Mouse (Mus musculus) megakaryocyte, embryonic 14.5 days (primary cell): ENCODE results near the gene L1td1. TPM values are rescaled to one million over a fixed set of nuclear protein-coding genes. Genes with fewer than 3 reads are reported as not detected.

Experiments
- H3K27me3 ChIP-seq: replicated peaks from 2 replicates; pipeline ENCODE3; 2012; ENCODE audit warnings: inconsistent platforms
- H3K36me3 ChIP-seq: replicated peaks from 2 replicates; pipeline ENCODE3; 2012; ENCODE audit warnings: low read length, inconsistent platforms, mixed read lengths
- H3K4me1 ChIP-seq: 2 replicates; pipeline ENCODE4 v1.6.1; 2012; ENCODE audit warnings: inconsistent platforms
- H3K4me3 ChIP-seq: replicated peaks from 2 replicates; pipeline ENCODE3; 2012; ENCODE audit warnings: moderate library complexity, mild to moderate bottlenecking, inconsistent platforms
- H3K9me3 ChIP-seq: 2 replicates; pipeline ENCODE4 v1.6.1; 2012; ENCODE audit warnings: inconsistent platforms
- FLI1 ChIP-seq: IDR thresholded peaks from 2 replicates; pipeline ENCODE4 v1.6.1; 2012; ENCODE audit warnings: low read length, inconsistent platforms, mixed read lengths
- GATA1 ChIP-seq: IDR thresholded peaks from 3 replicates; pipeline ENCODE4 v1.6.1; 2012; ENCODE audit warnings: mixed read lengths, low read length, inconsistent platforms, borderline replicate concordance
- polyA plus RNA-seq: library from polyadenylated mRNA; stranded (reverse); fragments of >175 nt; gene quantifications from 2 replicates; pipeline ENCODE4 v1.2.3, GENCODE M21; 2012; ENCODE audit warnings: low replicate concordance; ENCODE audit not compliant: insufficient read depth

Gene L1td1
- polyA plus RNA-seq = 0.08 TPM in 1 of 2 replicates, not detected in the other

DNA sequence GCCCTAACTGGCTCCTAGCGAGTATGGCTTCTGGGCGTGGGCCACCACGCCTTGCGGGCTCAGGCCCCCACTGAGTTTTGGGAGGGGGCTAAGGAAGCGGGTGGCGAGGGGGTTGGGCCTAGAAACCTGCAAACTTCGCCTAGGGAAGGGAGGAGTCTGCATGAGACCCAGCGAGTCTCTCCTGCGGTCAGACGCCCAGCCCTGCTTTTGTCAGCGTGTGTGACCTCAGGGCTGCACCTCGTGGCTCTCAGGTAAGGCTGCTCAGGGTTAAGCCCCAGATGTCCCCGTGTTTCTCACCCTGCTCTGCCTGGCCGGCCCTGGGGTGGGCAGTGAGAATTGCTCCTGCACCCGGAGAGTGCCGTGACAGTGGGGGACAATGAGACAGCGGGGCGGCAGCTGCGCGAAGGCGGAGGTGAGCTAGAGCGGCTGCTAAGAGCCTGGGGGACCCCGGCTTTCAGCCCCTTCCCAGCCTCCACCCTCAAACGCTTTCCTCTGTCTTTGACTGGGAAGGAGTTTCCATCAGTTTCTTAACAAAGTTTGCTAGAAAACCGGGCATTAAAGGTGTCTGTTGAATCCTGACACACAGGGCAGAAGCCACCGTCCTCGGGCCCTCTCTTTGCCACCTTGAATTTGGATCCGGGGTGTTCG, at the start of gene L1td1:
L1td1 (plus strand) TSS at position 145 of the 648 bp plus-strand sequence.
- Histone ChIP-seq H3K4me3 (no peak within 1 kb of the TSS), H3K36me3 (no peaks in the 10 kb centered on the region), H3K27me3 (peaks cover 19% of the 10 kb centered on the region), H3K4me1 (peaks cover 2% of the 10 kb centered on the region; the same call in 1 of the 2 replicates), H3K9me3 (peaks cover 12% of the 10 kb centered on the region)
- TF ChIP-seq FLI1 (no peak), GATA1 (no peak)

DNA sequence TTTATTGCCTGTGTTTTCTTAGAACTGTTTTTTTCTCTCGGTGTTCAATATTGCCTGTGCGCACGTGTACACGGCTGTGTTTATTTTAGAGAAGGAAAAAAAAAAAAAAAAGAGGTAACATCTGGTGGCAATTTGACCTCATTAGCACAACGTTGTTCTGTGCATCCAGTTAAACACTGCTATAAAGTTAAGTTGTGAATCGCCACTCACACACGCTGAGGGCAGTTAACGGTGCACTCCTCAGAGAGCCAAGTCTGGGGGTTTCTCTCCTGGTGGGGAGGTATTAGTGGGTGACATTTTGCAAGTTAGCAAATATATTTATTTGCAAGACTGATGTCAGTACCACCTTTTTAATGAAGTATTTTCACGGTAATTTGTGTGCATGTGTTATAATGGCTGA, 49.0 kb upstream of the L1td1 start:
- H3K4me1 ChIP-seq = no peaks in the 10 kb centered on the region
- H3K4me3 ChIP-seq = no peak overlapping the region
- no peaks in the 10 kb centered on the region for H3K36me3 ChIP-seq
- peaks cover 5% of the 10 kb centered on the region for H3K9me3 ChIP-seq
- H3K27me3 ChIP-seq = no peaks in the 10 kb centered on the region
- TF ChIP-seq FLI1 = no peak
- TF ChIP-seq GATA1 = no peak

GRCm38 (mm10) chr4:98686678-98687267, 39.8 kb upstream of the L1td1 start:
- H3K36me3 ChIP-seq = no peaks in the 10 kb centered on the region
- H3K27me3 ChIP-seq = no peaks in the 10 kb centered on the region
- H3K9me3 ChIP-seq = peaks cover 22% of the 10 kb centered on the region
- TF ChIP-seq GATA1 (no peak), FLI1 (no peak)
- no peaks in the 10 kb centered on the region for H3K4me1 ChIP-seq
- no peak overlapping the region for H3K4me3 ChIP-seq

- H3K4me1 ChIP-seq = no peaks in the 10 kb centered on the region
- no peak for TF ChIP-seq FLI1
- no peak for TF ChIP-seq GATA1
- H3K27me3 ChIP-seq = no peaks in the 10 kb centered on the region
- no peak overlapping the region for H3K4me3 ChIP-seq
- H3K36me3 ChIP-seq = no peaks in the 10 kb centered on the region
- peaks cover 22% of the 10 kb centered on the region for H3K9me3 ChIP-seq
Measured at GRCm38 (mm10) chr4:98688116-98688515, 38.4 kb upstream of the L1td1 start.

DNA sequence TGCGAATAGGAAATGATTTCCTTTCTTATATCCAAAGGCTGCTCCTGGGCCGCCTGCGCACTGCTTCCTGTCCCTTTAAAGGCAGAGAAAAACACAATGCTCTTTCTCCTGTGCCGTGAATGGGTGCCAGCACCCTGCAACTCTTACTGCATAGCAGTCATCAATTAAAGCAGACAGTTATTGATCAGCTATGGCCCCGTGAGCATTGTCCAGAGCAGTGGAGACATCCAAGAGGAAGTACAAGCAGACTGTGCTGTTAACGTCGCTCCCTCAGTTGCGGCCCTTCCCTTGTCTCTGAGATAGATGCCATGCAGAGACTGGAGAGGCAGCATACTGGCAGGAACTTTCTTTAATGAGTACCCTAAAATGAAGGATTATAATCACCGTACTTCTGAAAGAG, 38.0 kb upstream of the L1td1 start:
- no peak for TF ChIP-seq GATA1
- H3K27me3 ChIP-seq = no peaks in the 10 kb centered on the region
- H3K4me3 ChIP-seq = peak overlapping the region; percentile 33
- H3K4me1 ChIP-seq = no peaks in the 10 kb centered on the region
- no peaks in the 10 kb centered on the region for H3K36me3 ChIP-seq
- peaks cover 22% of the 10 kb centered on the region for H3K9me3 ChIP-seq

DNA sequence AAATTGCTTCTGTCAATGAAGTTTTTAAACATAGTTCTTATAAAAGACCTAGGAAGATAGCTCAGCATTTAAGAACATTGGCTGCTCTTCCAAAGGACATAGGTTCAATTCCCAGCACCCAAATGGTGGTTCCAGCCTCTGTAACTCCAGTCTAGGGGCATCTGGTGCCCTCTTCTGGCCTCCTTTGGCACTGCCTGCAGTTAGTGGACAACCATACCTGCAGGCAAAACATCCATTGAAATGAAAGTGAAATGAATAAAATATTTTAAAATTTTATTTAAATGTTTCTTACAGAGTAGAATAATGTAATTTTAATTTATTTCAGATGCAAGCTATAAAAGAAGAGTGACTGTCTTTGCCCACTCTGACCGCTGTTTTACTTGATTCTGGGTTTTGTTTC, 36.5 kb upstream of the L1td1 start:
- no peak overlapping the region for H3K4me3 ChIP-seq
- TF ChIP-seq FLI1 = no peak
- no peak for TF ChIP-seq GATA1
- peaks cover 22% of the 10 kb centered on the region for H3K9me3 ChIP-seq
- no peaks in the 10 kb centered on the region for H3K36me3 ChIP-seq
- no peaks in the 10 kb centered on the region for H3K27me3 ChIP-seq
- no peaks in the 10 kb centered on the region for H3K4me1 ChIP-seq

DNA sequence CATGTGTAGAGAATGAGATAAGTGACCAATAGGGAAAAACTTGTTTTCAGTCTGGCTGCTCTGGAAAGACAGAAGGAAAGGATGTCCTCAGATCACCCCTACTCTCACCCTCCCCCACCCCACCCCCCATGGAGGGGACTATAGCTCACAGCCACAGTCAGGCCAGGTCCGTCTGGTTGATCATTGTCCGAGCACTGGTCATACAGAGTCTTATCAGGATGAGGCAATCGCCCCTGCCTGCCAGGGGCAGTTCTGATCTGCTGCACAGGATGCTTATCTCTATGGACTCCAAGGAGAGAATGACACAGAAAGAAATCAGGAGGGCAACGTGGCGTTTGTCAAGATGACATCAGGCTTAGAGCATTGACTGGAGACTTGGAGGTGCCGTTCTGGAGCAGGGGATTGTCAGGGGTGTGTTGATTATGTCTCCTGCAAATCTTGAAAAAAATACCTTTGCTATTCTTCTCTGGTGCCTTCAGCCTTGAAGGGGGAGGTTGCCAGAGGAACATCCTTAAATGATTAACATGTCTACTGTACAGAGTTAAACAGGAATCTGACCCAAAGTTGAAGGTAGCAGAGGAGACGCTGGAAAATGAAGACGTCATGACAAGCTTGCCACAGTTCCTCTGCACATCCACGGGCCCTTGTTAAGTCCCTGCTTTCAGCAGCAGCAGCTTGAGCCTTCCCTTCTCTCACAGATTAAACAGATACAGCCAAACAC, 32.9 kb upstream of the L1td1 start:
- Histone ChIP-seq H3K27me3 (no peaks in the 10 kb centered on the region), H3K9me3 (peaks cover 13% of the 10 kb centered on the region), H3K4me1 (no peaks in the 10 kb centered on the region), H3K4me3 (no peak overlapping the region), H3K36me3 (no peaks in the 10 kb centered on the region)
- TF ChIP-seq FLI1 (no peak), GATA1 (no peak)

- Histone ChIP-seq H3K27me3 (no peaks in the 10 kb centered on the region), H3K36me3 (no peaks in the 10 kb centered on the region), H3K9me3 (no peaks in the 10 kb centered on the region), H3K4me3 (no peak overlapping the region), H3K4me1 (no peaks in the 10 kb centered on the region)
- TF ChIP-seq FLI1 (no peak), GATA1 (no peak)
Measured at GRCm38 (mm10) chr4:98697932-98698331, 28.6 kb upstream of the L1td1 start.

DNA sequence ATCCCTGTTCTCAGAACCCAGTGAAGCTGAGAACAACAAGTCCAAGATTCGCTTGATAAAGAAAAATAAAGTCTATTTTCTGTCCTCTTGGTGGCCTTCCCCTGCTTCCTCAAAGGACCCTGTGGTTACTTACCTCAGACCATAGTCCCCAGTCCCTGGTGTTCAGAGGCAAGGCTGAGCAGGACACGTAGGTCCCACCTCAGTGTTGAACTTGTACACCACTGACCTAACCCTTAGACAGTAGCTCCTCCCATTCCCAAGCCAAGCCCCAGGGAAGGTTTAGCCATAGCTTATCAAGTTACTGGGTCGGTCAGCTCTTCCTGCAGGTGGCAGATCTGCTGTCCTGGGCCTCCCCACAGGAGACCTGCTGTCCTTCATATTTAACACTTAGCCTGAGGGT, 27.6 kb upstream of the L1td1 start:
- H3K9me3 ChIP-seq = no peaks in the 10 kb centered on the region
- H3K27me3 ChIP-seq = no peaks in the 10 kb centered on the region
- no peak for TF ChIP-seq FLI1
- no peaks in the 10 kb centered on the region for H3K36me3 ChIP-seq
- H3K4me1 ChIP-seq = no peaks in the 10 kb centered on the region
- no peak overlapping the region for H3K4me3 ChIP-seq

GRCm38 (mm10) chr4:98700156-98700555, 26.4 kb upstream of the L1td1 start:
- Histone ChIP-seq H3K9me3 (no peaks in the 10 kb centered on the region), H3K4me1 (no peaks in the 10 kb centered on the region)
- TF ChIP-seq GATA1 (no peak), FLI1 (no peak)

More at GRCm38 (mm10) chr4:98700156-98700555, 26.4 kb upstream of the L1td1 start:
- Histone ChIP-seq H3K4me3 (no peak overlapping the region), H3K27me3 (no peaks in the 10 kb centered on the region), H3K36me3 (no peaks in the 10 kb centered on the region)
